Mouse (Mus musculus): ENCODE results near the gene Tbc1d1. TPM values are rescaled to one million over a fixed set of nuclear protein-coding genes. Genes with fewer than 3 reads are reported as not detected.
"Not testable (repeated sequence)": the region's sequence is repeated elsewhere in the genome, so short reads cannot be mapped to it uniquely, and the experiment has no call there.

The Tbc1d1 gene
- polyA plus RNA-seq, 1 experiment from 2014 or later: 18.1 TPM

DNA sequence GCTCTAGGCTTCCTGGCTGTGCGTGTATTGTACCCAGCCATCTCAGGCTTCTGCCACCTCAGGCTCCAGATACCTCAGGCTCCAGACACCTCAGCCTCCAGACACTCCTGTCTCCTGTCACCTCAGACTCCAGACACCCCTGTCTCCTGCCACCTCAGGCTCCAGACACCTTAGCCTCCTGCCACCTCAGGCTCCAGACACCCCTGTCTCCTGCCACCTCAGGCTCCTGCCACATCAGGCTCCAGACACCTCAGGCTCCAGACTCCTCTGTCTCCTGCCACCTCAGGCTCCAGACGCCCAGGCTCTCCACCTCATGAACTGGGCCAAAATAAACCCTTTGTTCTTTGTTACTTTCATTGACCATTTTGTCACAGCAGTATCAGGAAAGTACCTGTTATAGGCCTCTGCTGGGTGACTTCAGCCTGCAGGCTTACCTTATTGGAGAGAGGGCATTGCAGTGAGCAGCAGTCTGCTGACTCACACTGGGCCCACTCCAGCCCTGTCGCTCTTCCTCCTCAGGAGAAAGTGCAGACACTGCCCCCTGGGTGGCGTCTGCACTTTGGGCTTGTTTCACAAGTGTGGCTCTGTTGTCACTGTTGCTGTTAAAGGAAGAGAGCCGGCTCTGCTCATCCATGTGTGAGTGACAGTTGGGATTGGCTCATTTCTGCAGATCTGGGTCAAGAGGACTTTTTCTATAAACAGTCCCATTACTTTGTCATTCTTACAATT lies 188.0 kb downstream of the Tbc1d1 start:
- H3K27ac ChIP-seq (replicated peaks): peak overlapping the region; percentile 53; the same call in 1 of the 2 replicates
- WGBS: 47% methylated on average over 5 of the region's 5 CpGs
- peak; percentile 61; the same call in 1 of the 2 replicates for ATAC-seq (ENCODE audit: insufficient number of reproducible peaks, low FRiP score, low TSS enrichment, low read depth)

DNA sequence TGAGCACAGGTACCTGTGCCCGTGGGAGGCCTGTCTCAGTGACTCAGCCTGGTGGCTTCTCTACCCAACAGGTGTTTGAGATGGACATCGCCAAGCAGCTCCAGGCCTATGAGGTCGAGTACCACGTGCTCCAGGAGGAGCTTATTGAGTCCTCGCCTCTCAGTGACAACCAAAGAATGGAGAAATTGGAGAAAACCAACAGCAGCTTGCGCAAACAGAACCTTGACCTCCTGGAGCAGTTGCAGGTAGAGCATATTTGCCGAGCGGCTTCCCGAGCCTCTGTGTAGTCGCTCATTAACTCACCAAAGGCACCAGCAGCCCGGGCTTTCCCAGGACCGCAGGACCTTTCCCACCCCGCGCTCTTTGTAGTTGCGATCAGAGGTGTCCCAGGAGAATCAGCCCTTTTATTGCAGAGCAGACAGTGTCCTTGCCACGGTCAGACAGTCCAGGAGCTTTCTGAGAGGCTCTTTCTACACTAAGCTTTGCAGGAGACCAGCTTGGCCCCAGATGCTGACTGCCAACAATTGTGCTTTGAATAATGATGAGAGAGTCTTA lies 189.2 kb downstream of the Tbc1d1 start:
- Histone ChIP-seq H3K27me3 (no peaks in the 10 kb centered on the region), H3K27ac (replicated peaks) (no peak overlapping the region), H3K4me3 (replicated peaks) (no peak overlapping the region), H3K36me3 (0 out of 2 replicates have a peak, but pooled peaks cover 8% of the 10 kb centered on the region), H3K4me2 (replicated peaks) (no peak overlapping the region), H3K9me3 (replicated peaks) (no peaks in the 10 kb centered on the region), H3K9ac (no peak overlapping the region), H3K4me1 (peaks cover 13% of the 10 kb centered on the region)
- ATAC-seq (ENCODE audit: insufficient number of reproducible peaks, low FRiP score, low TSS enrichment, low read depth): no peak
- 58% methylated on average over 16 of the region's 16 CpGs for WGBS

More for the DNA sequence above, 188.0 kb downstream of the Tbc1d1 start:
- Histone ChIP-seq H3K9me3 (replicated peaks) (no peaks in the 10 kb centered on the region), H3K9ac (no peak overlapping the region), H3K36me3 (0 out of 2 replicates have a peak, but pooled peaks cover 3% of the 10 kb centered on the region), H3K4me1 (peaks cover 13% of the 10 kb centered on the region), H3K4me3 (replicated peaks) (no peak overlapping the region), H3K27me3 (no peaks in the 10 kb centered on the region), H3K4me2 (replicated peaks) (no peak overlapping the region)

DNA sequence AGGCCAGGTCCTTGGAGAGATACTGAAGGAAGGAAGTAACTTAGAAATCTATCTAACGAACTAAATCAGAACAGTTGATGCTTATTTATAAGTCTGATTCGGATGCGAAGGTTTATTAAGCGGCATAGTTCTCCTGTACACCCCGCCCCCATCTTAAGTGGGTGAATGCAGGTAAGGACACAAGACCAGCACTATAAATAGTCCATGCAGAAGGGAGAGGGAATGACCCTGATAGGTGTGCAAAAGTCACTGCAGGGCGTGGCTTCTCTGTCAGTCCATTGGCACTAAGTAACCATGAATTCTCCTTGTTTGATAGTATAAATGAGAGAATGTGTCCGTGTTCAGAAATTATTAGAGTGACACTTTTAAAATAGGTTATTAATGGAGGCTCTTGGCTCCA lies 189.7 kb downstream of the Tbc1d1 start:
- no peak overlapping the region for H3K4me2 ChIP-seq (replicated peaks)
- H3K36me3 ChIP-seq: 0 out of 2 replicates have a peak, but pooled peaks cover 10% of the 10 kb centered on the region
- no peak overlapping the region for H3K4me3 ChIP-seq (replicated peaks)
- WGBS: 71% methylated on average over 7 of the region's 7 CpGs
- H3K27me3 ChIP-seq: no peaks in the 10 kb centered on the region
- H3K9ac ChIP-seq: no peak overlapping the region
- no peaks in the 10 kb centered on the region for H3K9me3 ChIP-seq (replicated peaks)
- H3K4me1 ChIP-seq: peaks cover 13% of the 10 kb centered on the region
- no peak overlapping the region for H3K27ac ChIP-seq (replicated peaks)
- ATAC-seq (ENCODE audit: insufficient number of reproducible peaks, low FRiP score, low TSS enrichment, low read depth): no peak

DNA sequence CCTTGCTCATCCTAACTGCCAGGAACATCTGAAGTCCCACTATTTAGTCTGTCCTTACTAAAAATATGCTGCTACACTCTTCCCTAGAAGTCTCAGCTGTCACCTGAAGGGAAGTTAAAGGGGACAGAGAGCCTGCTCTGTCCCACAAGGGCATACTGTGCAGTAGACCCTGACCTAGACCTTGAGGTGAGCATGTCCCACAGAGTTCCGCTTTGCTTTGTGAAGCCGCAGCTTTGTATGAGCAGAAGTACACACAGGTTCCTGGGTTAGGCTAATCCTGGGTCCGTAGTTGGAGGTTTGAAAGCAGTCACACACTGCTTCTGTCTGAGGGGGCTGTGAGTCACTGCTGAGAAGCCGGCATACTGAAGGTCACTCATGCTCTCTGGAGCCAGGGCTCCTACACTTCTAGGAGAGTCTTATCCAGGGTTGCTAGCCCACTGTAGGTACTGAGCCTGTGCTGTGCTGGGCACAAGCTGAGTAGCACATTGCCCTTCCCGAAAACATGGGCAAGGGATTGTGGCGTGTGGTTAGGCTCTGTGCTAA lies 190.3 kb downstream of the Tbc1d1 start:
- Histone ChIP-seq H3K9me3 (replicated peaks) (no peaks in the 10 kb centered on the region), H3K36me3 (0 out of 2 replicates have a peak, but pooled peaks cover 14% of the 10 kb centered on the region), H3K4me1 (peaks cover 13% of the 10 kb centered on the region), H3K27me3 (no peaks in the 10 kb centered on the region), H3K9ac (no peak overlapping the region), H3K4me2 (replicated peaks) (no peak overlapping the region), H3K4me3 (replicated peaks) (no peak overlapping the region), H3K27ac (replicated peaks) (no peak overlapping the region)
- WGBS: 84% methylated on average over 6 of the region's 6 CpGs
- ATAC-seq (ENCODE audit: insufficient number of reproducible peaks, low FRiP score, low TSS enrichment, low read depth): no peak

DNA sequence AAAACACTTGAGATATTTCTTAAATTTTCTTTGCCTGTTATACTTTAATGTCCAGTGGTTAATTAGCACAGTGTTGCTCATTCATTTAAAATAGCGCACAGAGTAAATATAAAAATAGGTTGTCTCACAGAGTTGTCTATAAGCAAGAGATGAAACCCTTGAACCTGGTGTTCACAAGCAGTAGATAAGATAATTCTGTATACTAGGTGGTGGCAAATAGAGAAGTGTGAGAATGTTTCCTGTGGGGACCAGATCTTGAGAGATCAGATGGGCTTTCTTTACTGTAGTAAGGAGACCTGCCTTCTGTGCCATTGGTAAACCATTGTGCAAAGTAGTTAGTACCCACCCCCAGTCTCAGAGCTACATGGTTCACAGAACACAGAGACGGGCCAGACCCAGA lies 192.1 kb downstream of the Tbc1d1 start:
- Histone ChIP-seq H3K4me3 (replicated peaks) (no peak overlapping the region), H3K4me2 (replicated peaks) (no peak overlapping the region), H3K27me3 (no peaks in the 10 kb centered on the region), H3K27ac (replicated peaks) (no peak overlapping the region), H3K4me1 (peaks cover 13% of the 10 kb centered on the region), H3K9me3 (replicated peaks) (no peaks in the 10 kb centered on the region), H3K9ac (no peak overlapping the region), H3K36me3 (peaks cover 18% of the 10 kb centered on the region; the same call in 1 of the 2 replicates)
- no peak for ATAC-seq (ENCODE audit: insufficient number of reproducible peaks, low FRiP score, low TSS enrichment, low read depth)
- 94% methylated on average over 2 of the region's 2 CpGs for WGBS

DNA sequence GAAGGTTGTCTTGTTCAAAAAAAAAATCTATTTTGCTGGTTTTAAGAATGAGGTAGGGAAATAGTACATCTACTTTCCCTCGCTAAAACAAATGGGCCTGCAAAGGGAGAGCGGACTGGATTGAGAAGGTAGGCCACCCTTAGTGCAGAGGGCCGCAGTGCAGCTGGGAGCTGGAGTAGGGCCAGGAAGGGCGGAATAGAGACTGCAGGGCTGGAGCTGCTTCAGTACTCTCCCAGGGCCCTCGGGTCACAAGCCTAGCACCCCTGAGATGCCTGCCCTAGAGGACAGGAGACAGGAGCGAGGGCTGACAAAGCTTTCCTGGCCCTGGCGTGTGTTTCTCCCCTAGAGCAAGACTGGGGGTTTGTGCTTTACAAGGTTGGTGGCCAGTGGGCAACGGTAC lies 192.7 kb downstream of the Tbc1d1 start:
- no peak for ATAC-seq (ENCODE audit: insufficient number of reproducible peaks, low FRiP score, low TSS enrichment, low read depth)
- H3K4me1 ChIP-seq: peaks cover 13% of the 10 kb centered on the region
- WGBS: 84% methylated on average over 8 of the region's 8 CpGs

DNA sequence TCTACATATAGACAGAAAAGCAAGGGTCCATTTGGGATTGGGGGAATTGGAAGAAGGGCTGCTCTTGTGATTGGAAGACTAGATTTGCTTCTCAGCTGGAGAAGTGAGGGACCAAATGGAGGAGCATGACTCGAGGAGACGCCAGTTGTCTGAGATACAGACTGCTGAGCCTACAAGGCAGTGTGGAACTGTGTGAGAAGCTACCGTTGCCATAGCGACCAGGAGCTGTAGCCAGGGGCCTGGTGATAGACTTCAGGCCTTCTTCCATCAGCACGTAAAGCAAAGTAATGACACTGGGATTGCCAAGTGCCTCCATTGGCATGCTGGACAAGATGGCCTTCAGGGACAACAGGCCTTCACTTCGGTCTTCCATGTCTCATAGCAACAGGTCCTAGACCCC lies 195.9 kb downstream of the Tbc1d1 start:
- no peak overlapping the region for H3K27ac ChIP-seq (replicated peaks)
- H3K27me3 ChIP-seq: no peaks in the 10 kb centered on the region
- 89% methylated on average over 6 of the region's 6 CpGs for WGBS
- 0 out of 2 replicates have a peak, but pooled peaks cover 1% of the 10 kb centered on the region for H3K4me1 ChIP-seq
- no peak overlapping the region for H3K4me3 ChIP-seq (replicated peaks)
- no peak overlapping the region for H3K4me2 ChIP-seq (replicated peaks)
- peaks cover 18% of the 10 kb centered on the region; the same call in 1 of the 2 replicates for H3K36me3 ChIP-seq
- H3K9me3 ChIP-seq (replicated peaks): no peaks in the 10 kb centered on the region
- H3K9ac ChIP-seq: no peak overlapping the region
- no peak for ATAC-seq (ENCODE audit: insufficient number of reproducible peaks, low FRiP score, low TSS enrichment, low read depth)

More for the DNA sequence above, 192.7 kb downstream of the Tbc1d1 start:
- Histone ChIP-seq H3K27ac (replicated peaks) (no peak overlapping the region), H3K4me2 (replicated peaks) (no peak overlapping the region), H3K27me3 (no peaks in the 10 kb centered on the region), H3K36me3 (peaks cover 18% of the 10 kb centered on the region; the same call in 1 of the 2 replicates), H3K9me3 (replicated peaks) (no peaks in the 10 kb centered on the region), H3K4me3 (replicated peaks) (no peak overlapping the region), H3K9ac (no peak overlapping the region)

DNA sequence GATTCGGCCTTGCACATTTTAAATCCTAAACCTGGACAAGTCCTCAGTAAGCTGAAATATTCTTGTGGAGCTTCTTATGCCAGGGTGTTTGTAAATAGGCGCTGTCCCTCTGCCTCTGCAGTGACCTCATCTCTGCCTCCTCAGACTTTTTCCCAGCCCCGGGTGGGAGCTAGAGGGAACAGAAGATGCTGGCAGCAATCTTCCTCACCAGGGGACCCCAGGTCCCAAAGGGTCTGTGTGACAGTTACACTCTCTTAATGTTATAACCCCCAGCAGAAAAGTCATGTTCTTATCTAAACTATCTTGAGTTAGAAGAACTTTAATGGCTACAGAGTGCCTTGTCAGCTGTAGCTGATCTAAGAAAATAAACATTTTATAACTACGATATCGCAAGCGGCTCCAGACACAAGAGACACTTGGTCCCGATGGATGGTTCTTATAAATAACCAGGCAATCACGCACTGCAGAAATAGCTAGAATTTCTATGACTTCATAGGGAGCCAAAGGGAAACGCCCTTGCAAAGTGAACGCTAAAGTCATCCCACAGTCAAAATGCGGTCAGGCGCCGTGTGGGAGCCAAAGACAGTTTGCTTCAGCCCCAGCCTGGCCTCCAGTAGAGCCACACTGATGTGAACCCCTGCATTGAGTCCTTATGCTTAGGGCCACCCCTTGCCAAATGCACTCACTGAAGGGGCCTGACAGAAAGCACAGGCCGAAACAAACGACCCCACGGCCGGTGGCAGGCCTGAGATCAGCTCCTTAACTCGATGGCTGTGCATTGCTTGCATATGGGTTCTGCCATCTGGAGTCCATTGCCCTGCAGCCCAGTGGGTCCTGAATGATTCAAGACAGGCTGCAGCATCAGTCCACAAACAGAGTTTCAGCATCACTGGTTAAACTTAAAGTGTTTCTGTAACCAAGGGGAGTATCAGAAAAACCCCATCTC lies 202.8 kb downstream of the Tbc1d1 start:
- Histone ChIP-seq H3K4me1 (peaks cover 39% of the 10 kb centered on the region), H3K9ac (no peak overlapping the region), H3K4me2 (replicated peaks) (no peak overlapping the region), H3K27me3 (no peaks in the 10 kb centered on the region), H3K36me3 (no peaks in the 10 kb centered on the region), H3K9me3 (replicated peaks) (no peaks in the 10 kb centered on the region), H3K4me3 (replicated peaks) (no peak overlapping the region), H3K27ac (replicated peaks) (peak overlapping the region; percentile 56)
- WGBS: 49% methylated on average over 18 of the region's 18 CpGs
- peak; percentile 64 for ATAC-seq (ENCODE audit: insufficient number of reproducible peaks, low FRiP score, low TSS enrichment, low read depth)

DNA sequence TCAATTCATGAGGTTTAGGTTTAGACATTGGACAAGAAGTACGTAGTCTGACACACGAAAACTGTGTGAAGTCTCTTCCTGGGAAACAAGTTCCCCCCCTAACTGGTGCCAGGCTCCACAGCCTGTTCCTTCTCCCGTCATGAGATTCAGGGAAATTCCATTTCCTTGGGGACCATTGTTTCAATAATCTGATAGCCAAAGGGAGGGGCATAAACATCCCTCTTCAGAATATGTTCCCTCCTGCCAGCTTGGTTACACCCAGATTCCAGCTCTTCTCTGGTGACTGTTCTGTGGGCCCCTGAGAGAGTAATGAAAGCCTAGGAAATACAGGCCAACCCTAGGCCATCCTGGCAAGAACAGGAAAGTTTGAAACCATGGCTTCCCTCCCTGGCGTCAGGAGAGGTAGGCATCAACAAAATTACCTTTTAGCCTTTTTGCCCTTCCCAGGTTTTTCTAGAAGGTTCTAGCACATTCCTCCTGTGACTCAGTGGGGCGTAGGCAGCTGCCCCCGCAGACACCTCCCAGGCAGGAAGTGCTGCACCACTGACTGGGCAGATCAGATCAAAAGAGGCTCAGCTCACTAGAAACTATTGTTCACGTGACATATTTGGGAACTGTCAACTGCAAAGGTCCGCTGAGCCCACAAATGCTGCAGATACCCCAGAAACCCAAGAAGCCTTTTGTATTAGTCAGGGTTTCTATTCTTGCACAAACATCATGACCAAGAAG lies 204.2 kb downstream of the Tbc1d1 start:
- Histone ChIP-seq H3K9me3 (replicated peaks) (no peaks in the 10 kb centered on the region), H3K9ac (no peak overlapping the region), H3K4me1 (peaks cover 53% of the 10 kb centered on the region), H3K36me3 (no peaks in the 10 kb centered on the region), H3K27me3 (no peaks in the 10 kb centered on the region), H3K27ac (replicated peaks) (no peak overlapping the region), H3K4me2 (replicated peaks) (no peak overlapping the region), H3K4me3 (replicated peaks) (no peak overlapping the region)
- WGBS: 71% methylated on average over 8 of the region's 8 CpGs
- no peak for ATAC-seq (ENCODE audit: insufficient number of reproducible peaks, low FRiP score, low TSS enrichment, low read depth)

DNA sequence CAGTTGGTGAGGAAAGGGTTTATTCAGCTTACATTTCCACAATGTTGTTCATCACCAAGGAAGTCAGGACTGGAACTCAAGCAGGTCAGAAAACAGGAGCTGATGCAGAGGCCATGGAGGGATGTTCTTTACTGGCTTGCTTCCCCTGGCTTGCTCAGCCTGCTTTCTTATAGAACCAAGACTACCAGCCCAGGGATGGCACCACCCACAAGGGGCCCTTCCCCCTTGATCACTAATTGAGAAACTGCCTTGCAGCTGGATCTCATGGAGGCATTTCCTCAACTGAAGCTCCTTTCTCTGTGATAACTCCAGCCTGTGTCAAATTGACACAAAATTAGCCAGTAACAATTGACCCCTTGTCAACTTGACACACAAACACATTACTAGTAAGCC lies 204.8 kb downstream of the Tbc1d1 start:
- peaks cover 58% of the 10 kb centered on the region for H3K4me1 ChIP-seq
- not testable (repeated sequence) for H3K27me3 ChIP-seq; H3K9me3 ChIP-seq (replicated peaks); H3K4me3 ChIP-seq (replicated peaks); H3K36me3 ChIP-seq; H3K4me2 ChIP-seq (replicated peaks); H3K9ac ChIP-seq; H3K27ac ChIP-seq (replicated peaks); ATAC-seq (ENCODE audit: insufficient number of reproducible peaks, low FRiP score, low TSS enrichment, low read depth)
